Mouse (Mus musculus): Measurements from ENCODE around the gene Bcar3. TPM values are rescaled to one million over a fixed set of nuclear protein-coding genes. Genes with fewer than 3 reads are reported as not detected.
"Not testable (repeated sequence)": the region's sequence is repeated elsewhere in the genome, so short reads cannot be mapped to it uniquely, and the experiment has no call there.

Gene Bcar3
- polyA plus RNA-seq (2015; fragmentation: Nextera tagmentation; extraction: Ambion mirVana): 3.6 and 4.8 TPM in 2 replicates

- H3K4me1 ChIP-seq: peaks cover 34% of the 10 kb centered on the region
- H3K9me3 ChIP-seq: no peaks in the 10 kb centered on the region
- peak within 1 kb of the TSS; percentile 79 for H3K4me2 ChIP-seq
- H3K9ac ChIP-seq: peak within 1 kb of the TSS; percentile 94
- peaks cover 14% of the 10 kb centered on the region; the same call in 1 of the 2 replicates for H3K27me3 ChIP-seq (replicated peaks)
- peak within 1 kb of the TSS; percentile 90 for H3K4me3 ChIP-seq
- no peaks in the 10 kb centered on the region for H3K36me3 ChIP-seq
- H3K27ac ChIP-seq (replicated peaks): peak within 1 kb of the TSS; percentile 94
- peak; percentile 53; the same call in 1 of the 2 replicates for ATAC-seq (ENCODE audit: extremely low read depth, insufficient number of reproducible peaks, low FRiP score, low TSS enrichment)
- WGBS: 7% methylated on average over 37 of the region's 37 CpGs
Observed at GRCm38 (mm10) chr3:122293954-122294850, at the start of gene Bcar3. Gene Bcar3 (plus strand): TSS chr3:122294136.

DNA sequence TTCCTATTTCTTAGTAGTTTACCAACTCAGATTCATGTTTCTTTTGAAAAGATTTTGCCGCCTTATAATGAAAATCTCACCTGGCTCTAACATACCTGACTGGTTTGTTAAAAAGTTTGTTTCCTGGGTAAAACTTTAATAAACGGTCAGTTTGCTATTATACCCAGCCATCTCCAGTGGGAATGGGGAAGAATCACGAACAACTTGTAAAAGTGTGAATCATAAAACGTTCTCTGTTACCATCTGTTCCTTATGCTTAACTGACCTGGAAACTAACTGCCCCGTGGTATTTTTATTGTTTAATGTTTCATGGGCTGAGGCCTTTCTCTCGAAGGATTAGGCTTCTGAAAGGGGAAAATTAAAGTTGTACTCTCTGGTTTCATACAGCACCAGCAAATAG is 49.2 kb upstream of the Bcar3 start:
- H3K27ac ChIP-seq (replicated peaks): peak overlapping the region; percentile 66
- H3K36me3 ChIP-seq: peaks cover 4% of the 10 kb centered on the region; the same call in 1 of the 2 replicates
- peaks cover 31% of the 10 kb centered on the region for H3K4me1 ChIP-seq
- H3K9ac ChIP-seq: peak overlapping the region; percentile 75
- H3K27me3 ChIP-seq (replicated peaks): no peaks in the 10 kb centered on the region
- peak overlapping the region; percentile 96 for H3K4me3 ChIP-seq
- no peak for ATAC-seq (ENCODE audit: extremely low read depth, insufficient number of reproducible peaks, low FRiP score, low TSS enrichment)
- H3K4me2 ChIP-seq: peak overlapping the region; percentile 69
- WGBS: 60% methylated on average over 6 of the region's 6 CpGs
- no peaks in the 10 kb centered on the region for H3K9me3 ChIP-seq

DNA sequence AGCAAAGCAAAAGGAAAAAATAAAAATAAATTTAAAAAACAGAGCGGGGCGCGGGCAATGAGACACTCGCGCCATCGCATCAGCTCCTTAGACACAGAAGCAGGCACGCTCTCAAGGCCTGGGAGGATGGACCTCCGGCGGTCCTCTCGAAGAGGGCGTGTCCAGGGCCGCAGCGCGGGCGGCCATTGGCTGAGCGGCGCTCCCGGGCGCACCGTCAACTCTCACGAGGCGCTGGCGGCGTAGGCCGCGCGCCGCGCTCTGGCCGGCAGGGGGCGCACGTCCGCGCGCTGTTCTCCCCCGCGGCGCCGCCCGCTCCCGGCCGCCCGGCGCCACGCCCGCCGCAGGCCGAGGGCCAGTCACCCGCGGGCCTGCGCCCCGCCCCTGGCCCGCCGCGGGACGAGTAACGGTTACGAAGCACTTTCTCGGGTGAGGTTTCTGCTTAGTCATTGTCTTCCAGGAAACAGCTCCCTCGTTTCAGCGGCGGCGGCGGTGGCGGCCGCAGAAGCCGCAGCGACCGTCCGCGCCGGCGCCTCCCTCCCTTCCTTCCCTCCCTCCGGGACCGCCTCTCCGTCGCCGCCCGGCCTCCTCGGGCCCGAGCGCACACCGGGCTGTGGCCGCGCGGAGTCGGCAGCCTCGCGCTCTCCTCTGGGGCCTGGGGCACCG is 48.6 kb upstream of the Bcar3 start, which contains the start of gene Gclm:
TSS of gene Gclm (plus strand) at position 343 of the 663 bp plus-strand sequence.
- H3K36me3 ChIP-seq: peaks cover 4% of the 10 kb centered on the region; the same call in 1 of the 2 replicates
- peak within 1 kb of the TSS; percentile 96 for H3K9ac ChIP-seq
- peak; percentile 91 for ATAC-seq (ENCODE audit: extremely low read depth, insufficient number of reproducible peaks, low FRiP score, low TSS enrichment)
- H3K4me1 ChIP-seq: peaks cover 31% of the 10 kb centered on the region
- no peaks in the 10 kb centered on the region for H3K9me3 ChIP-seq
- WGBS: under 1% methylated on average over 89 of the region's 90 CpGs
- peak within 1 kb of the TSS; percentile 95 for H3K27ac ChIP-seq (replicated peaks)
- H3K4me2 ChIP-seq: peak within 1 kb of the TSS; percentile 79
- no peaks in the 10 kb centered on the region for H3K27me3 ChIP-seq (replicated peaks)
- peak within 1 kb of the TSS; percentile 96 for H3K4me3 ChIP-seq

- Histone ChIP-seq H3K9ac (peak overlapping the region; percentile 96), H3K36me3 (peaks cover 4% of the 10 kb centered on the region; the same call in 1 of the 2 replicates), H3K4me2 (peak overlapping the region; percentile 79), H3K4me3 (peak overlapping the region; percentile 96), H3K27ac (replicated peaks) (peak overlapping the region; percentile 95), H3K4me1 (peaks cover 31% of the 10 kb centered on the region), H3K27me3 (replicated peaks) (no peaks in the 10 kb centered on the region), H3K9me3 (no peaks in the 10 kb centered on the region)
- under 1% methylated on average over 50 of the region's 50 CpGs for WGBS
- peak; percentile 20; the same call in 1 of the 2 replicates for ATAC-seq (ENCODE audit: extremely low read depth, insufficient number of reproducible peaks, low FRiP score, low TSS enrichment)
Observed at GRCm38 (mm10) chr3:122245878-122246332, 48.0 kb upstream of the Bcar3 start.

DNA sequence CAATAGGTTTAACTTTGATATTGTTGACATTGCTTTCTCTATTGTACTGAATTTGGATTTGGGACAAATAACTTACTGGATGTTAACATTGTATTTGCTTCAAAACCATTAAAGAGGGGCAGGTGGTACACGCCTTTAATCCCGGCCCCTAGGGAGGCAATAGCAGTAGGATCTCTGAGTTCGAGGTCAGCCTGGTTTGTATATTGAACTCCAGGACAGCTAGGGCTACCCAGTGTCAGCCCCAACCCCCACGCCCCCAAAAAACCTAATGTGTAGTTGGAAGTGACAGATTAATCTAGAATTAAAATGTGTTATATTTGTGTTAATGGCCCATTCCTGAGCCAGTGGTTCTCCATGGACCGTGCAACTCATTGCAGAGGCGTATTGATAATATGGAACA is 47.5 kb upstream of the Bcar3 start:
- H3K27ac ChIP-seq (replicated peaks): peak overlapping the region; percentile 95
- no peak for ATAC-seq (ENCODE audit: extremely low read depth, insufficient number of reproducible peaks, low FRiP score, low TSS enrichment)
- peaks cover 31% of the 10 kb centered on the region for H3K4me1 ChIP-seq
- no peaks in the 10 kb centered on the region for H3K9me3 ChIP-seq
- WGBS: 27% methylated on average over 6 of the region's 6 CpGs
- no peaks in the 10 kb centered on the region for H3K27me3 ChIP-seq (replicated peaks)
- H3K4me2 ChIP-seq: peak overlapping the region; percentile 79
- H3K4me3 ChIP-seq: peak overlapping the region; percentile 96
- H3K9ac ChIP-seq: peak overlapping the region; percentile 96
- peaks cover 5% of the 10 kb centered on the region; the same call in 1 of the 2 replicates for H3K36me3 ChIP-seq

GRCm38 (mm10) chr3:122246986-122247767 is 46.8 kb upstream of the Bcar3 start:
- Histone ChIP-seq H3K27ac (replicated peaks) (peak overlapping the region; percentile 95), H3K9me3 (no peaks in the 10 kb centered on the region), H3K36me3 (peaks cover 8% of the 10 kb centered on the region; the same call in 1 of the 2 replicates), H3K4me2 (peak overlapping the region; percentile 79), H3K4me1 (peaks cover 31% of the 10 kb centered on the region), H3K4me3 (peak overlapping the region; percentile 96), H3K9ac (peak overlapping the region; percentile 96), H3K27me3 (replicated peaks) (no peaks in the 10 kb centered on the region)
- WGBS: 36% methylated on average over 12 of the region's 12 CpGs
- ATAC-seq (ENCODE audit: extremely low read depth, insufficient number of reproducible peaks, low FRiP score, low TSS enrichment): peak; percentile 26; the same call in 1 of the 2 replicates

DNA sequence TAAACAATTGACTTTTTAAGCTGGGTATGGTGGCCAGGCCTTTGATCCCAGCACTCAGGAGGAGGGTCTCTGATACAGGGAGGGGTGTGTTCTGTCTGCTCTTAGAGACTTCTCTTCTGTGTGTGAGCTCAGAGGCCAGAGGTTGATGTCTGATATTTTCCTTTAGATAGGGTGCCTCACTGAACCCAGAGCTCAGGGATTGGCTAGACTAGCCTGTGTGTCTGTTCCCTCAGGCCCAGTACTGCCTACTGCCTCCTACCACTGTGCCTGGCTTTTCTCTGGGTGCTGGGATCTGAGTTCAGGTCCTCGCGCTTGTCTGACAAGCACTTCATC is 46.2 kb upstream of the Bcar3 start:
- no peaks in the 10 kb centered on the region for H3K27me3 ChIP-seq (replicated peaks)
- H3K9me3 ChIP-seq: no peaks in the 10 kb centered on the region
- H3K27ac ChIP-seq (replicated peaks): peak overlapping the region; percentile 95
- H3K4me2 ChIP-seq: peak overlapping the region; percentile 79
- ATAC-seq (ENCODE audit: extremely low read depth, insufficient number of reproducible peaks, low FRiP score, low TSS enrichment): no peak
- H3K4me1 ChIP-seq: peaks cover 29% of the 10 kb centered on the region
- peaks cover 8% of the 10 kb centered on the region; the same call in 1 of the 2 replicates for H3K36me3 ChIP-seq
- WGBS: 87% methylated on average over 2 of the region's 2 CpGs
- H3K9ac ChIP-seq: peak overlapping the region; percentile 76; the same call in 1 of the 2 replicates
- H3K4me3 ChIP-seq: peak overlapping the region; percentile 96

DNA sequence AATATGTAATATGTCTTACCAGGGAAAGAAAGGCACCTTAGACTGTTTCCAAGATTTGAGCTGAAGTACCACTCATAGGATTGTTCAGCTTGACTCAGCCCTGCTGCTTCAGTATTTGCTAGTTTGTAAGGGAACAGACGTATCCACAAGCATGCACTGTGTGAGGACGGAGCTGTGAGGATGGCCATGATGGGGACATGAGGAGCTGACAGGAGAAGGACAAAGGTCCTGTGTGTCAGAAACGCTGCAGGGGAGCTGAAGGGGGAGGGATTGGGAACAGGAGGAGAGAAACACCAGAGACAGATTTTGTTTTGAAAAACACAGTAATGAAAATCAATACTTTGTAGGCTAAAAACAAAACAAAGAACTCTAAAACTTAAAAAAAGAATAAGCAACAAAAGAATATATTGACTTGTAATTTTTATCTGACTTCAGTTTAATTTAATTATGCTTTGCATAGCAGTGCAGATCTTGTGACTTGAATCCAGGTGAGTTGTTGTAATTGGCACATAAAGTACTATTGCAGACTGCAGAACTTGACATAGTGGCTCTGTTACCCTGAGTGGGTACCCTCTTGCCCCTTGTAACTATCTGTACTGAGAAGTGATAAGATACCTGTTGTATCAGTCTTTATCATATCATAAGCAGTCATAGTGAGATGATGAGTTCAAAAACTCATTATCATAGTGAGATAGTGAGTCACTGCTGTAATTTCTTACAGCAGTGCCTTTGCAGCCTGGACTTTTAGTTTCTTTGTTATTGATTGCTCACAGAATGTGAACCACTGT is 41.3 kb upstream of the Bcar3 start:
- Histone ChIP-seq H3K4me3 (no peak overlapping the region), H3K9ac (no peak overlapping the region), H3K9me3 (no peaks in the 10 kb centered on the region), H3K27ac (replicated peaks) (no peak overlapping the region), H3K36me3 (peaks cover 12% of the 10 kb centered on the region), H3K4me1 (peaks cover 7% of the 10 kb centered on the region), H3K27me3 (replicated peaks) (no peaks in the 10 kb centered on the region), H3K4me2 (peak overlapping the region; percentile 2; the same call in 1 of the 2 replicates)
- WGBS: 27% methylated on average over 3 of the region's 3 CpGs
- no peak for ATAC-seq (ENCODE audit: extremely low read depth, insufficient number of reproducible peaks, low FRiP score, low TSS enrichment)

GRCm38 (mm10) chr3:122254050-122254449 is 39.9 kb upstream of the Bcar3 start:
- H3K9me3 ChIP-seq; H3K27me3 ChIP-seq (replicated peaks); H3K9ac ChIP-seq; H3K27ac ChIP-seq (replicated peaks); H3K4me1 ChIP-seq; H3K4me3 ChIP-seq; H3K4me2 ChIP-seq; ATAC-seq (ENCODE audit: extremely low read depth, insufficient number of reproducible peaks, low FRiP score, low TSS enrichment): not testable (repeated sequence)
- WGBS: 54% methylated on average over 7 of the region's 7 CpGs
- H3K36me3 ChIP-seq: peaks cover 17% of the 10 kb centered on the region

- peaks cover 2% of the 10 kb centered on the region for H3K4me1 ChIP-seq
- no peaks in the 10 kb centered on the region for H3K27me3 ChIP-seq (replicated peaks)
- H3K9me3 ChIP-seq: no peaks in the 10 kb centered on the region
- H3K4me2 ChIP-seq: no peak overlapping the region
- 67% methylated on average over 5 of the region's 5 CpGs for WGBS
- H3K36me3 ChIP-seq: peaks cover 17% of the 10 kb centered on the region
- ATAC-seq (ENCODE audit: extremely low read depth, insufficient number of reproducible peaks, low FRiP score, low TSS enrichment): no peak
- H3K27ac ChIP-seq (replicated peaks): no peak overlapping the region
- H3K4me3 ChIP-seq: no peak overlapping the region
- H3K9ac ChIP-seq: no peak overlapping the region
Observed at GRCm38 (mm10) chr3:122269986-122270385, 23.9 kb upstream of the Bcar3 start.
